Mouse (Mus musculus) neural tube, embryonic 15.5 days (tissue): Measurements from ENCODE around the gene Nkd1. TPM values are rescaled to one million over a fixed set of nuclear protein-coding genes. Genes with fewer than 3 reads are reported as not detected.

Experiments used
- ATAC-seq: fragments of 200-750 bp; cut with Nextera tagmentation; 2 replicates; pipeline ENCODE4 v1.8.0; 2017; ENCODE audit warnings: mild to moderate bottlenecking, moderate TSS enrichment, moderate library complexity; ENCODE audit not compliant: low FRiP score
- H3K27ac ChIP-seq: fragments of 300-500 bp; sonication (generic); replicated peaks from 2 replicates; pipeline ENCODE4 v1.5.1; 2015; ENCODE audit warnings: mild to moderate bottlenecking, inconsistent platforms
- H3K27me3 ChIP-seq: fragments of 300-500 bp; sonication (generic); replicated peaks from 2 replicates; pipeline ENCODE4 v1.6.1; 2015; ENCODE audit warnings: inconsistent platforms
- H3K36me3 ChIP-seq: fragments of 300-500 bp; sonication (generic); 2 replicates; pipeline ENCODE4 v1.6.1; 2015; ENCODE audit warnings: inconsistent platforms
- H3K4me1 ChIP-seq: fragments of 300-500 bp; sonication (generic); 2 replicates; pipeline ENCODE4 v1.6.1; 2015; ENCODE audit warnings: inconsistent platforms
- H3K4me2 ChIP-seq: fragments of 300-500 bp; sonication (generic); 2 replicates; pipeline ENCODE4 v1.6.1; 2015; ENCODE audit warnings: inconsistent platforms, mild to moderate bottlenecking, moderate library complexity
- H3K4me3 ChIP-seq: fragments of 300-500 bp; sonication (generic); replicated peaks from 2 replicates; pipeline ENCODE4 v1.5.1; 2015; ENCODE audit warnings: mild to moderate bottlenecking, inconsistent platforms
- H3K9ac ChIP-seq: fragments of 300-500 bp; sonication (generic); replicated peaks from 2 replicates; pipeline ENCODE4 v1.6.1; 2015; ENCODE audit warnings: mild to moderate bottlenecking, inconsistent platforms
- H3K9me3 ChIP-seq: fragments of 300-500 bp; sonication (generic); replicated peaks from 2 replicates; pipeline ENCODE4 v1.6.1; 2016; ENCODE audit warnings: inconsistent platforms
- WGBS: fragments of 180-500 bp; shearing (Covaris S2); methylation state at CpG from one replicate; pipeline ENCODE4 v1.1.7; 2015; ENCODE audit warnings: mixed read lengths; 5-methylcytosine and 5-hydroxymethylcytosine counted together
- polyA plus RNA-seq: library from polyadenylated mRNA; unstranded; fragments of >200 nt; fragmentation: Nextera tagmentation; extraction: Ambion mirVana; gene quantifications from 2 replicates; pipeline ENCODE4 v1.2.1, GENCODE M21; 2015

The Nkd1 gene
- polyA plus RNA-seq, 1 experiment from 2014 or later, result 40.2 TPM

DNA sequence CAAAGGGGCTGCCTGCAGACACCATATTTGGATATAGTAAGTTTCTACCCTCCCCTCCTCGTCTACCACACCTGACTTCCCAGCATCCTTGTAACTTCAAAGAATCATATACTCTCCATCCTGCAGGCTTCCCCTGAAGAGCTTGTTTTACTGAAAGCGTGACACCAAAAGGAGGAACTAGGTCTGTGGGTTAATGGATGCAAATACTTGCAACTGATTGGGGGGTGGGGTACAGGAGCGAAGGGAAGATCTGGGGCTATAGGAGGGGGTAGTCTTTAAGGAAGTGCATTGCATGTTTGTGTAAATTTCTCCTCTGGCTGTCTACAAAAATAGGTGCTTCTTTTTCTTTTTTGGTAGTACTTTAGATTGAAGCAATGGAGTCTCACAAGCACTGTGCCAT, 105.3 kb downstream of the Nkd1 start:
- Histone ChIP-seq H3K4me1 (peaks cover 13% of the 10 kb centered on the region), H3K27me3 (peaks cover 17% of the 10 kb centered on the region), H3K9ac (no peak overlapping the region), H3K4me3 (no peak overlapping the region), H3K4me2 (no peak overlapping the region), H3K9me3 (no peaks in the 10 kb centered on the region), H3K27ac (no peak overlapping the region), H3K36me3 (no peaks in the 10 kb centered on the region)
- 70% methylated on average over 3 of the region's 3 CpGs for WGBS
- no peak for ATAC-seq

DNA sequence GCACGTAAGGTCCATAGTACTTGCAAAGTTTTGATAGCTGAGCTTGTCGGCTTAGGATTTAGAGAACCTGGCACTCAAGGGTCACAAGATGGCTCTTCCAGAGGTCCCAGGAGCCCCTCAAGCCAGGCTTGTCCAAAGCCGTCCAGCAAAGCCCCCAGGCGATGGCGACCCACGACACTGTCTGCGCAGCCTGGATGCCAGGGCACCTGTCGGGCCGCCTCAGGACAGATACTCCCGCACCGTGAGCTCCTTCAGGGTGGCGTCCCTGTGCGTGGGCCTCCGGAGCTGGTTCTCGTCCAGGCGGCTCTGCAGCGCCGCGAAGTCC, 105.7 kb downstream of the Nkd1 start:
- H3K4me1 ChIP-seq, result peaks cover 13% of the 10 kb centered on the region
- WGBS, result 14% methylated on average over 19 of the region's 19 CpGs

GRCm38 (mm10) chr8:88627265-88627991, 106.3 kb downstream of the Nkd1 start:
- Histone ChIP-seq H3K4me2 (peak overlapping the region; percentile 94), H3K36me3 (no peaks in the 10 kb centered on the region), H3K9me3 (no peaks in the 10 kb centered on the region), H3K4me3 (peak overlapping the region; percentile 56), H3K27ac (peak overlapping the region; percentile 89), H3K4me1 (peaks cover 13% of the 10 kb centered on the region), H3K9ac (peak overlapping the region; percentile 68), H3K27me3 (peaks cover 14% of the 10 kb centered on the region)
- under 1% methylated on average over 104 of the region's 105 CpGs for WGBS
- peak; percentile 90 for ATAC-seq

More for the DNA sequence above, 105.7 kb downstream of the Nkd1 start:
- H3K27me3 ChIP-seq, result peaks cover 16% of the 10 kb centered on the region
- no peak for ATAC-seq
- no peaks in the 10 kb centered on the region for H3K9me3 ChIP-seq
- peak overlapping the region; percentile 94 for H3K4me2 ChIP-seq
- peak overlapping the region; percentile 68 for H3K9ac ChIP-seq
- H3K27ac ChIP-seq, result peak overlapping the region; percentile 89
- no peaks in the 10 kb centered on the region for H3K36me3 ChIP-seq
- H3K4me3 ChIP-seq, result peak overlapping the region; percentile 56

DNA sequence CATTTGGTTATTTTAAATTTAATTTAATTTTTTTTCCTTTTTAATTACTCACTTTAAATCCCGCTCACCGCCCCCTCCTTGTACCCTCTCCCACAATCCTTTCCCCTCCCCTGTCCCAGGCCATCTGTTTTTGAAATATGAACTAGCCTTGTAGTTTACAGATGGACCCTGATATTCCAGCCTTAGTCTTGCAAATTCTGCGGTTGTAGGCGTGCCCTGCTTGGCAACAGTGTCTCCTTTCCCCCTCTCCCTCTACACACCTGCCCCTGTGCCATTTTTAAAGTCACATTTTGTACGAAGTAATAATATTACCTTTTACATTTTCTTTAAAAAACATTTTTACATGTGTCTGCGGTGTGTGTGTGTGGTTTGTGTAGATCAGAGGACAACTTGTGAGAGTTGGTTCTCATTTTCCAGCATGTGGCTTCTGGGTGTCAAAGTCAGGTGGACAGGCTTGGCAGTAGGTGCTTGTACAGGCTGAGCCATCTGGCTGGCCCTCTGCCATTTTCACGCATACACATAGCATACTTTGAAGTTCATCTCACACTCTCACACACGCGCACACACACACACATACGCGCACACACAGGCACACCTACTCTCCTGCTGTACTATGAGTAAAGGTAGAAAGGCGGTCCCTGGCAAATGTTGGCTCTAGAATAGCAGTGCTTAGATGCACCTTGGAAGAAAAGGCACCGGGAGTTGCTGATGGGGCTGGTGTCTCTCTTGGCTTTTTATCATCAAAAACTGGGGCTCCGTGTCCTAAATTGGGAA, 107.0 kb downstream of the Nkd1 start:
- peak overlapping the region; percentile 89 for H3K27ac ChIP-seq
- no peaks in the 10 kb centered on the region for H3K36me3 ChIP-seq
- H3K9me3 ChIP-seq, result no peaks in the 10 kb centered on the region
- H3K27me3 ChIP-seq, result peaks cover 14% of the 10 kb centered on the region
- 0 out of 2 replicates have a peak, but pooled peaks have one; percentile 6 for ATAC-seq
- H3K4me3 ChIP-seq, result peak overlapping the region; percentile 56
- peak overlapping the region; percentile 94 for H3K4me2 ChIP-seq
- peak overlapping the region; percentile 68 for H3K9ac ChIP-seq
- 62% methylated on average over 14 of the region's 14 CpGs for WGBS
- peaks cover 13% of the 10 kb centered on the region for H3K4me1 ChIP-seq

DNA sequence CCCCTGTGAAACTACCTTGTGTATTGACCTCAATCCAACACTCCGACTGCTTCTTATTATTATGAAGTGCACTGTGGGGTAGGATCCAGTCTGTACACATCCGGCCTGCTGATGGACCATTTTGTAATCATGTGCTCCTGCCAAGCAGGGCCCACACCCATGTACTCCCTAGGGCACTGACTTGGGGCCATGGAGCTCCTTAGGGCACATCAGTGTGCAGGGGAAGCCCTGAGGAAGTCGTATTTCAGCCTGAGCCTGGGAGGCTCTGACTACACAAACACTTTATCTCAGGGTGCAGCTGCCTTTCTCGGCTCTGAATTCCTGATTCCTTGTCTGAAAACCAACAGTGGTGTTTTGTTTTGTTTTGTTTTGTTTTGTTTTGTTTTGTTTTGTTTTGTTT, 109.1 kb downstream of the Nkd1 start:
- WGBS, result 76% methylated on average over 4 of the region's 4 CpGs
- no peak for ATAC-seq
- H3K4me1 ChIP-seq, result peaks cover 13% of the 10 kb centered on the region
- no peak overlapping the region for H3K27ac ChIP-seq
- H3K36me3 ChIP-seq, result no peaks in the 10 kb centered on the region
- peaks cover 14% of the 10 kb centered on the region for H3K27me3 ChIP-seq
- no peak overlapping the region for H3K4me3 ChIP-seq
- no peak overlapping the region for H3K9ac ChIP-seq
- H3K4me2 ChIP-seq, result no peak overlapping the region
- H3K9me3 ChIP-seq, result no peaks in the 10 kb centered on the region

DNA sequence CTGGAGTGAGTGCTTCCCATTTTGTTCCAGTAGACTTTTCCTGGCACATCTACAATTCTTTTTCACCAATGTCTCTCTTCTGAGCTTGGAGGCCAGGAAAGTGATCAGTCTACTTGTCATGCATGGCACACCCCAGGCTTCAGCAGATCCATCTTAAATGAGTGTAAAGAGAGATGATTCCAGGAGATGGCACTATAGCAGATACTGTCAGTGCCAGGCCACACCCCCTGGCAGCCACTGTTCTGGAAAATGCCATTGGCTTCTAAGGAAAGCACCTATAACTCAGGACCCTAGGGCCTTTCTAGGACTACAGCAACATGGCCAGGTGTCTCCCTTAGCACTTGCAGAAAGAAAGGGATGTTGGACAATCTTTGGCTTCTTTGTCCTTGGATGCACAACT, 109.9 kb downstream of the Nkd1 start:
- Histone ChIP-seq H3K4me2 (no peak overlapping the region), H3K4me1 (peaks cover 13% of the 10 kb centered on the region), H3K36me3 (no peaks in the 10 kb centered on the region), H3K9ac (no peak overlapping the region), H3K4me3 (no peak overlapping the region), H3K27me3 (peaks cover 10% of the 10 kb centered on the region), H3K27ac (no peak overlapping the region), H3K9me3 (no peaks in the 10 kb centered on the region)
- no peak for ATAC-seq

- Histone ChIP-seq H3K27ac (no peak overlapping the region), H3K4me2 (no peak overlapping the region), H3K9ac (no peak overlapping the region), H3K36me3 (no peaks in the 10 kb centered on the region), H3K4me3 (no peak overlapping the region), H3K4me1 (peaks cover 5% of the 10 kb centered on the region), H3K27me3 (0 out of 2 replicates have a peak, but pooled peaks cover 3% of the 10 kb centered on the region), H3K9me3 (no peaks in the 10 kb centered on the region)
- 87% methylated on average over 7 of the region's 7 CpGs for whole genome bisulfite sequencing
- no peak for ATAC-seq
Measured at GRCm38 (mm10) chr8:88633343-88633765, 112.2 kb downstream of the Nkd1 start.

GRCm38 (mm10) chr8:88635474-88636397, 114.6 kb downstream of the Nkd1 start, which contains the start of gene Snx20:
Snx20 (minus strand) TSS chr8:88636128.
- no peak within 1 kb of the TSS for H3K4me2 ChIP-seq
- H3K4me3 ChIP-seq, result no peak within 1 kb of the TSS
- no peaks in the 10 kb centered on the region for H3K9me3 ChIP-seq
- H3K27me3 ChIP-seq, result 0 out of 2 replicates have a peak, but pooled peaks cover 3% of the 10 kb centered on the region
- H3K27ac ChIP-seq, result no peak within 1 kb of the TSS
- no peak for ATAC-seq
- no peaks in the 10 kb centered on the region for H3K36me3 ChIP-seq
- no peaks in the 10 kb centered on the region for H3K4me1 ChIP-seq
- 82% methylated on average over 14 of the region's 14 CpGs for whole genome bisulfite sequencing
- no peak within 1 kb of the TSS for H3K9ac ChIP-seq

DNA sequence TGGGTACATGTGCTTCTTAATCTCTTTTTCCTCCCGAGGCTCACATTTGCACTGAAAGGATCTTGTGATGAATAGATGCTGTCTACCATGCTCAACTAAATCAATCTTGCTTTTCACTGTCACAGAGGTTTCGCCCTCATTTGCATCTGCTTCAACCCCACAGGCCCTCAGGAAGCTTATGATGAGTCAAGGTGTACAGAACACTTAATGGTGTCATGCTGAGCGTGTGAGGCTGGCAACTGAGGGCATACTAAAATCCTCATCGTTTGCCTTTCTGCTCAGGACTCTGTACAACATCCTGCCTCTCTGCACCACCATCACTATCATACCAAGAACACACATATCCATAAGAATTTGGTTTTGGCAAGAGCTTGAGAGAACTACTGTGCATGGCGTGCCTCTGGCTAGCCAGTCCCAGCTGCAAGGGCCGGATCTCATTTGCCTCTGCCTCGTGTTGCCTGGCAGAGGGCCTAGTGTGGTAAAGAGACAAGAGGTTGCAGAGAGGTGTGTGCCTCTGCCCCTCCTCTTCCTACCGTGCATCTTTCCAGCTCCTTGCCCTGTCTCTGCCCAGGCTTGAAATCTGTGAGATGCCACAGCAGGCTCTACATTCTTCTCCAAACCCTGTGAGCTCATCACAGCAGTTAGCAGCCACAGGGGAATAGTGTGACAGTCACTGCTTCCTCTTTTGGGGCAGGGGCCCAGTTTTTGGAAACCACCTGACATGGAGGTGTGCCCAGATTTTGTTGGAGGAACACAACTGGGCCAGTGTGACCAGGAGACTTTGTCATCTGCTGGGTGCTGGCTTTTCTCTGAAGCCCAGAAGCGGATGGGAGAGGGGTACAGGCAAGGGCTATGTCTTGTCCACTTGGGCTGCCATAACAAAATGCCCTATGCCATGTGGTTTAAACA, 116.2 kb downstream of the Nkd1 start:
- Histone ChIP-seq H3K4me2 (no peak overlapping the region), H3K9me3 (no peaks in the 10 kb centered on the region; the same call in 1 of the 2 replicates), H3K4me1 (no peaks in the 10 kb centered on the region), H3K27ac (no peak overlapping the region), H3K4me3 (no peak overlapping the region), H3K9ac (no peak overlapping the region), H3K27me3 (0 out of 2 replicates have a peak, but pooled peaks cover 3% of the 10 kb centered on the region), H3K36me3 (no peaks in the 10 kb centered on the region)
- ATAC-seq, result no peak
- WGBS, result 72% methylated on average over 9 of the region's 9 CpGs

- no peaks in the 10 kb centered on the region for H3K4me1 ChIP-seq
Measured at GRCm38 (mm10) chr8:88638908-88639307, 117.8 kb downstream of the Nkd1 start.

More at GRCm38 (mm10) chr8:88638908-88639307, 117.8 kb downstream of the Nkd1 start:
- no peak for ATAC-seq
- no peak overlapping the region for H3K4me2 ChIP-seq
- no peak overlapping the region for H3K4me3 ChIP-seq
- H3K9me3 ChIP-seq, result no peaks in the 10 kb centered on the region; the same call in 1 of the 2 replicates
- no peaks in the 10 kb centered on the region for H3K36me3 ChIP-seq
- H3K27me3 ChIP-seq, result no peaks in the 10 kb centered on the region
- no peak overlapping the region for H3K27ac ChIP-seq
- no peak overlapping the region for H3K9ac ChIP-seq
- 98% methylated on average over 3 of the region's 3 CpGs for WGBS
